Mouse (Mus musculus) right cerebral cortex, postnatal 4 days (tissue): ENCODE measurements around the gene Tbccd1.

ENCODE experiments used
- DNase-seq: peaks from one replicate; pipeline ENCODE4 v3.0.0-alpha.2; 2022

Gene Tbccd1

DNA sequence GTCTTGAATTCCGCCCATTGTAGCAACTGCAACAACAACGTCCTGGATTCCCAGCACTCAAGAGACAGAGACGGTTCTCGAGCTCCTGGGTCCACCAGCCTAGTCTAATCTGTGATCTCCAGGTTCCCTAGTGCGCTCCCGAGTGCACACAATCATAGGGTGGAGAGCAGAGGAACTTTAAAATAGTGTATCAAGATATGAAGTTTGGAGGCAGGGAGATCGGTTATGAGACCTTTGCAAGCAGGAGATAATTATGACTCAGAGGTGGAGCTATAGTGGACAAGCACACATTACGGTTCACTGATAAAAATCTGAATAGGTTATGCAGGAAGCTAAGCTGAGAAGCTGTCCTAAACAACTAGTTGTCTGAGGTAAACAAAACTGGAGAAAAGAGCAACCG is 696 bp downstream of the Tbccd1 start:
- DNase-seq: no peak

DNA sequence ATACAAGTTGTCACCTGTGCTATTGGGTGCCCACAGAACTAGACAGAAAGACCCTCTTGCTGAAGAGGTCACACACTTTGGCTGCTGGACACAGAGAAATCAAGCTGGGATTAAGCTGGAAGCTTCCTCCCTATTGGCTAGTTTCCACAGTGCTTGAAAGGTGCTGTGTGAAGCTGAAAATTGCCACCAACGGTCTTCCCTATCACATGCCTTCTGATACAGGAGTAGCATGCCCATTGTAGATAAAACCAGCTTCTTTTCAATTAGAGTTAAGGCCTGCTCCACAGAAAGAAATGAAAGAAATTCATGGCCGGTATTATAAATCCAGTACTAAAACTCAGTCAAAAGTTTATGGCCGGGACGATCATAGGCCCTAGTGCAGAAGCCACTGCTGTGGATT is 4.8 kb downstream of the Tbccd1 start:
- no peak for DNase-seq

DNA sequence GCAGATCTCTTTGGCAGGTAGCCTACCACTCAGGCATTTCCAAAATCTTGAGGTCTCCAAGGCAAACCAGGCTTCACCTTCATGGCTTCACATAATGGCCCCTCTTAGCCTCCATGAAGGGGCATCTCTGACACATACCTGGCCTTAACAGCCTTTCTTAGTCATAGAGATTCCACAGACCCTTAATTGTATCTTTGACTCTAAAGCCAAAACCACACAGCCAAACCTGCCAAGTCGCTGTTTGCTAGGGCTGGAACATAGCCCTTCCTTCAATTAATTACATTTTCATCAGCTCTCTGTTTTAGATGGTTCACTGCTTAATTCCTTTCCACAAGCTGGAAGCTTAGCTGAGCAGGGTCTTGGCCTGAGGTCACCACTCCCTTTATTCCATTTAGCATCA is 9.1 kb downstream of the Tbccd1 start:
- DNase-seq: no peak

DNA sequence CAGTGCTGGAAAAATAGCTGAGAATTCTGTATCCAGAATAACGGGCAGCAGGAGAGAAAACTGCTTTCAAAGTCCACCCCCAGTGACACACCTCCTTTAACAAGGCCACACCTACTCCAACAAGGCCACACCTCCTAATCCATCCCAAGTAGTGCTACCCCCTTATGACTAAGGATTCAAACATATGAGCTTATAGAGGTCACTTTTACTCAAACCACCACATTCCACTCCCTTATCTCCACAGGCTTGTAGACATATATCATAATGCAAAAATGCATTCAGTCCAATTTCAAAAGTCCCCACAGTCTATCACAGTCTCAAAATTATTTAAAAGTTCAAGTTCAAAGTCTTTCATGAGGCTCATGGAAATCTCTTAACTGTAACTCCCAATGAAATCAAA is 9.8 kb downstream of the Tbccd1 start:
- no peak for DNase-seq

DNA sequence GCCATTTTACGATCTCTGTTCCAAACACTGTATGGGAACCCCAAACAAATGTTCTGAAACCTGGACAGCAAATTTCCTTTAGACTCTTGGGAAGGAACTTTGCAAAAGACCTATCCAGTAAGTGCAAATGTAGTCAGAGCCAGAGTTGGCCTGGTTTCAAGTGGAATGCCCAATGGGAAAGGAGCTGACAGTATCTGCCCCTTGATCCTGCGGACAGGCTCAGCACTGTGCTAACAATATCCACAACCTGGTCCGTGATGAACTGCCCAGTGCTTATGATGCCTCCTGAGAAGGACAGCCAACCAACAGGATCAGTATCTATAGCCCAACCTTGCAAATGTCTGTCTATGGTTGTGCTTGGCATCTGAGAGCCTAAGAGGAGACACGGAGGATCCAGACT is 12.0 kb downstream of the Tbccd1 start:
- DNase-seq: no peak

DNA sequence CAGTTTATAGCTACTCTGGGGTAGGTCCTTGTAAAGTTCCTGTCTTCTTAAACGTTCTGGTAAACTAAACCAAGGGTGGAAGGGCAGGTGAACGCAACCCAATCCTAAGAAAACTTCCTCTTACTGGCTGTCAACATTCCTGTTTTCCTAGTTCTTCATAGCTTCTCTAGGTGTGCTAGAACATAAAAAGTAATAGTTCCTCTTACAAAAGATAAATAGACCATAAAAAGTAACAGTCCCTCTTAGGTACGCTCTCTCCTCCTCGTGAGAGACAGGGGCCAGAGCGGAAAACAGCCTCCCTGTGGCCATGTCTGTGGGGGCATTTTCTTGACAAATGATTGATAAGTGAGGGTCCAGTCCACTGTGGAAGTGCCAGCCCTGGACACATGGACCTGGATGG is 12.6 kb downstream of the Tbccd1 start:
- no peak for DNase-seq

DNA sequence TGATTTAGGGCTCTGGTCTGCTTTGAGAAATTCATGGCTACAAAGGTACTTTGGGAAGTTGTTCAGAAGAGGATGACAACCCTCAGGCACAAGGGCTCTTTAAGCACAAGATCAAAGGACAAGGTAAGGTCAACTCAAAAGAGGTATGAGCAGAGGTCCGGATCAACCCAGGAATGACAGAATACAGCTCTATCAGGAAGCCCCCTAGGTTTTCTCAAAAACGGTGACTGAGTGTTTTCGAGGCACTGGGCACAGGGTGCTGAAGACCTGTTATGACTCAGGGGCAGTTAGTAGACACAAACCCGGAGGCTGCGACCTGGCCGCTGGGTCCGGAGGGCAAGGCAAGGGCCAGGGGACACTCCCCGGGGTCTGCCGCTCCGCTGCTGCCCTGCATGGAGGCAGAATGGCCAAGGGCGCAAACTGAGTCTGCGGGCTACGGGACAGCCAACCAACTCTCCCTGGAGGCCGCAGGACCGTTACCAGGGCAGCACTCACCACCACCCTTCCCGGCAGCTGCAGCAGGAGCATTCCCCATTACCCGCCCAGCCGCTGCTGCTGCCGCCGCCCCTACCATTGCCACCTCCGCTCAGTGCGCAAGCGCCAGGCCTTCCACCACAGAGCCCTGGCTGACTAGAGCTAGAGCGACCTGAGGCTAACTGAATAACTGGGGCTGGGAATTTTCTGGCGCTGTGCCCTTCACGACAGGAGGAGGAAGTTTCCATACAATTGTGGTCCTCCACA is 13.2 kb downstream of the Tbccd1 start:
- peak; percentile 83 for DNase-seq

DNA sequence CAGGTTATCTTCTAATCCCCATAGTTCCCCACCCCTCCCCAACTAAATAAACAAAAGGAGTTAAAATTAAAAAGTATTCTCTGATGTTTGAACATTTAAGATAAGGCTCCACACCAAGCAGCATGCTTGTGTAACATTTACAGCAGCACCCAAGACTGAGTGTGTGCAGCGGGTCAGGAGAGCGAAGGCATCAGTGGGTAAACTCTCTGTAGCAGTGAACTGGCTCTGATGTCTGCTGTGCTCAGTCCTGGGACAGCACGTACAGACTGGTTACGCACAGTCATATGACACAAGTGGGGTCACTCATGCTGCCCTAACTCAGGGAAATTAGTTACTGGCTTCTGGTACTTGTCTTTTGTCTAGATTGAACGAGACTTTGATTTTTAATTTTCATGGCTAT is 14.6 kb downstream of the Tbccd1 start:
- no peak for DNase-seq

DNA sequence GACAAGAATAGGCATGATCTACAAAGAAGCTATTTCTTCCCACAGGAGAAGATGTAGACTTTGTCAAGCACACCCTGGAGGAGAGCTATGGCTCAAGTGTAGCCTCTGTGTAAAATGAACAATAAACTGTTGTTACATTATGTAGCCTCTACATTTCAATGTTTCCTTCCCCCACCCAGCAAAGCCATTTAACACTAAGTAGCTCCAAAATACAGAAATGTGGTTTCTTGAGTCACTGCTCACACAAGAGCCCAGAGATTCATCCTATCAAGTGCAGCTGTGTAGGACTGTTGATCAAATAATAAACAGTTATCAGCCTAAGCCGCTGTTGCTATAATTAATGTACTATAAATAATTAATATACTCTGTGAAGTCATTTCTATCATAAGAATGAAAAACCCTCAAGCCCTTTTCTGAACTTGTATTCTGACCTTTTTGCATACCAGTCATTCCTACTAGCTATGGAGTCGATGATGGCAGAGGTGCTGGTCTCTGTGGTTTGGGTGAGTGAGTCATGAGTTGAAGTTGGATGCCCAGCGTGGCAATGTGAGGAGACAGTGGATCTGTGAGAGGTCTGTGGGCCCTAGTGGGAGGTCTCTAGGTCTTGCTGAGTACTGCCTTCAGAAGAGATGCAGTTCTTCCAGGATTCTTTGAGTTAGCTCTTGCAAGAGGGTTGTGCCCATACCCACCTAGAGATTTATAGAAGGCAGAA is 18.2 kb downstream of the Tbccd1 start:
- DNase-seq: no peak

DNA sequence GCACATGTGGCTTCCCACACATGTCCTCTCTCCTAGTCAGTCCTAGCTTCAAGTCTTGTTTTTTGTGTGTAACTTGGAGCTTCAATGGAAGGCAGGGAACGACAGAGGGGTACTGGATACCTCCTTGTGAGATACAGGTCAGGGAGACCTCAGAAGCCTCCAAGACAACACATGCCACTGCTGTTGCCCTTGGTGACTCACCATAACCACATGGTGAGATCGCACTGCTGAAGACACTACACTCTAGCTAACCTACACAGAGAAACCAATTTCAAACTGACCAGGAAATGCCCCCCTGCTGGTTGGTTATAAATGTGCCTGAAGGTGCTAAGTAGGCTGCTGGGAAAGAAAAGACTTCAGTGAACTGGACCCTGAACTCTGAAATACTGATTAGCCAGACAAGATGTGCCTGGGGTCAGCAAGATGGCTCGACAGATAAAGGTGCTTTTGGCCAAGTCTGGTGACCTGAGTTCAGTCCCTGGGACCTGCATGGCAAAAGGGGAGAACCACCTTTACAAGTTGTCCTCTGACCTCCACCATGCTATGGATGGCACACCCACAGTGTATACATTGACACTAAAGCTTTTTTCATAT is 24.4 kb downstream of the Tbccd1 start:
- no peak for DNase-seq

DNA sequence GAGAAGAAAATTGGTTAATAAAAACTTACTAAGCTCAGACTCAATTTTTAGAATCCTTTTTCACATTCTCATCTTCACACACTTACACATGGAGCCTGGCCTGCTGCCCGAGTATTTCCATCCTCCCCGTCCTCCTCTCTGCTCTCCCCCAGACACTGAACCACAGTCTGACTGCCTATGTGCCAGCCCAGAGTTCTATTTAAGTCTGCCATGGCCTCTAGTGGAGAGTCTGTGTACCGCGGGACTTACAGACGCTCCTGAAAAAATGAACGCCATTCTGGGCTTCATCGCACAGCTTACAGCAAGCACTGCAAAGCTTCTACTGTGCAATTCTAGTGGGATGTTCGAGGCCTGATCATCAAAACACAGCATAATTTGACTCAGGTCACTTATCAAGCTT is 36.7 kb downstream of the Tbccd1 start:
- peak; percentile 47 for DNase-seq

DNA sequence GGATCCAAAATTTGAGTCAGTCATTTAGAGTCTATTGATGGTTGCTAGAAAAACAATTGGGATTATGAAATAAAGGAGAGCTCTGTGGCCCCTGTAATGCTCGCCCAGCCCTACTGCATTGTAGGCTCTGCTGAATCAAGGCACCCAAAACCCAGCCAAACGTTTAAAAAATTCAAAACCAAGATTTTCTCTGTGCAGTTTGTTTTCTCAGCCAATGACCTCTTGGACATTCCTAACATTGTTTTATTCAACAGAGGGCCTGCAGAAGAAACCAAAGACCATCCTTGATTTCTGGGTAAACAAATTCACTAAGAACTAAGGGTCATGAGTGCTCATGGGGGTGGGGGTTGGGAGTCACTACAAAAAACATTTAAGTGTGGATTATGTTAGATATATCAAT is 46.0 kb downstream of the Tbccd1 start, which contains the start of gene Crygs:
Gene Crygs (minus strand): TSS at position 101 of the 400 bp plus-strand sequence.
- no peak for DNase-seq

DNA sequence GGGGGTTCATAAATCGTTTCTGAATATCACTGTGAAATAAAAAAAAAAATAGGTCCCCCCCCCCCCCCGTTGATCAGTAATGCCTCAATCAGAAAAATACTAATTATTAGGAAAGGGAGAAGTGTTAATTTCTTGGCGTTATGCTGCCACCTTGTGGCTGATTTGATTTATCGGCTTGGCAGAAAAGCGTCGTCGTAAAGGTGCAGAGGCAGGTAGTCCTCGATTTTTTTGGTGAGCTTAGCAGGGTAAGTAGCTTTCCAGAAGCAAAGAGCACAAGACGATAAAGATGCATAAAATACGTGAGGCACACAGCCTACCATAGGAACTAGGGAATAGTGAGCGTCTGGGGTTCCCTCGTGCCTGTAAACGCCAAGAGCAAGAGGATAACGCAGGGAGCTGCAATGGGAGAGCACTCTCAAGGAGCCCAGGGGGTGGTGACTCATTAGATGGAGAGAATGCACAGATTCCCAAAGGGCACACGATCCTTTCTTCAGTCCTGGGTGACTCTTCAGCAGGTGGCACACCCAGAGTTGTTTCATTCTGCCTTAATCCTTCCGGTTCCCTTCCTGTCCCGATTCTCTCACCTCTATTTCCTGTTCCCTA is 49.9 kb downstream of the Tbccd1 start:
- peak; percentile 64 for DNase-seq

DNA sequence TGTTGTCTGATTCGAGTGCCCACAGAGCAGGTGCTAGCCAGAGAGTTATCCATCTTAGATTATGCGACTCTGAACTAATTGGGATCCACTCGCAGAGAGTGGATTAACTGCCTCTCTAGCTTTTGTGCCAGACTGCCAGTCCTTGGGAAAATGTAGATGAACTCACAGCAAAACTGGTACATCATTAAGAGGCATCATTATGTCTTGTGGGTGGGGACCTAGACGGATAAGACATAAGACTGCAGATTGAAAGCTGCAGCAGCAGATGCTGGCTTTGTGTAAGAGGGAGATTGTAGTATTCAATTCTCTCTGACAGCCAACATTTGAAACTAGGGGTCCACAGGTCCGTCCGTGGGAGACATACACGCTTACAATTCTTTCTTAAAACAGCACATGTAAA is 54.7 kb downstream of the Tbccd1 start:
- no peak for DNase-seq

DNA sequence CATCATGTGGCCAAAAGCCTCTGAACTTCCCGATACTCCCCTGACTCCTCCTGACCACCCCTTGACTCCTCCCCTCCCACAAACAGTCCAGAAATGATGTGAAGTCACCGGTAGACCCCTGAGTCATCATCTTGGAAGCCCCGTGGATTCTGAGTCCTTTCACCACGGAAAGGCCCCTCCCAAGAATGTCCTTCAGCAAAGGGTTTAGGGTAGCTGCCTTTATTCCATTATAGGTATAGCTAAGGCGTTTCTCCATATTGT is 56.7 kb downstream of the Tbccd1 start:
- DNase-seq: no peak

DNA sequence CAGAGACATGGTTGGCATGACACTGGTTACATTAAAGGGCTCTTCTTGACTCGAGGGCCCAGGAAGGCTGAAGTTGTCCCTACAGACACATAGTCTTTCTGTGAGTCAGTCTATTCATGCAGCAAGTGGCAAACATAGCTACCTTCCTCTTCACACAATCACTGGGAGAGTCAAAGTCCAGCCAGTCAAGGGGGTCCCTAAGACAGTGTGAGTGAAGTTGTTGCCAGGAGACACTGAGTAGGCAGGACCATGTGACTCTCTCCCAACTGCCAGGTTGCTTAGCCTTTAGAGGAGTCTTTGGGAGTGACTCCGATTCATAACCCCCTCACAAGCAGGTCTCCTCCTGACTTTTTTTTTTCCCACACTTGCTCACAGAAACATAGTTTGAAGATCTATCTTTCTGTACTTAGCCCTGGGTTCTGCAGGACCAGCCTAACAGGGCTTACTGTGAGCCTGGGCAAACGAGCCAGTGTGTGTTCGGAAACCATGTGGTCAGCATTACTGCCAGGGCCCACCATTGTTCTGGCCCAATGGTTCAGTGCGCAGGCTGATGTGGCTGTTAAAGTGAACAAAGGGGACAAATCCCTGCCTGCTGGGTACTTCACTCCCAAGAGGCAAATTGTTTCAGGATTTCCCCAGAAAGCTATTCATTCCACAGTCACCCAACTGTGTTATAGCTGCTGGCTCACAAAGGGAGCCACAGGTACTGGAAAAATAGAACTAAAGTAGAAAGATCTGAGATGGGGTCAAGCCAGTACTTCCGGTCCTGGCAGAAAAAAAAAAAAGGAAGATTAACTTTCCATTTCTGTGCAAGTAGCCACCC is 57.2 kb downstream of the Tbccd1 start:
- DNase-seq: no peak

DNA sequence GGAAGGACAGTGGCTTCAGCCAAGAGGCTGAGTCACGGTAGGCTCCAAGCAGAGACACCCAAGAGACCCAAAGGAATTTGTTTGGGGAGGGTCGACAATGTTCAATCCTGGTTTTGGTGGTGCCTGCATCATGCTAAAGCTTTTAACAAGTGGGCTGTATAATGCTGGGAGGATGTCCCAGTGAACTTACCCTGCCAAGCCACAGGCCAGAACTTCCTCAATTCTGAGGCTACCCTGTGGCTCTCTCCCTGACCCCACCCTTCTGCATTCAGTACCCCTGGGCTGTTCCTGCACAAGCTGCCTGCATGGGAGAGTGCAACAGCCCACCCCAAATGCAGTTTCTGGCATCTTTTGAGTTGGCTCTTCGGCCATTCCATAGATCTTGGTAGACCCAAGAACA is 58.9 kb downstream of the Tbccd1 start:
- DNase-seq: no peak

DNA sequence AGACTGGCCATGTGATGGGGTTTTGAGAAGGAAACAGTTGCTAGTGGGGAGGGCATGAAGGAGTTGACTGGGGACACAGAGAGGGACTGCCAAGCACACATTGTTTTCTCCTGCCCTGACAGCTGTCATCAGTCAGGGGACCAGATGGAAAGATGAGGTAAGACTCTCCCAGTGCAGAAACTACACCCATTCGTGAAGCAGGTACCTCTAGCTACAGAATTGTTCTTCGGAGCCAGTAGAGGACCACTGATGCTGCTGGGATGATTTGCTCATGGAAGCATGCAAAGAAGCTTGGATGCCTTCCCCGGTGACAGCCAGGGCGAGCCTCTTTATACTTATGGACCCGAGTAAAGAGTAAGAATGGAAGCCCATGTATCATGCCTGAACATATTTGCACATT is 59.9 kb downstream of the Tbccd1 start:
- no peak for DNase-seq

DNA sequence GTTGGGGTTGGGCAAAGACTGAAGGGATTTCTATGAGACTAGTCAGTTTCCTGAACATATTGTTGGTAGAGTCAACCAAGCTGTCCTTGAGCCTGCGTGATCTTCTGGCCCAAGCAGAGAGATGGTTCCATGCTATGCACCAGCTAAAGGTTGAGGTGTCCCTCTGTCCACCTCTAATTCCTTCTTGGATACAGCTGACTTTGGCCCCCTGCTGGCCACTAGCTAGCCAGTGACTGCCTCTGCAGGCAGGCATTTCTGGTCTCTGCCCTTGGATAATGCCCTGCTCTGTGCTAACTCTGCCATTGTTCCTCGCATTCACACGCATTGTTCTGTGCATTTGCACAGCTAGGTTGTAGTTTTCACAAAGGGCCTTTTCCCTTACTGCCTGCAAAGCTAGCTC is 62.0 kb downstream of the Tbccd1 start:
- no peak for DNase-seq

DNA sequence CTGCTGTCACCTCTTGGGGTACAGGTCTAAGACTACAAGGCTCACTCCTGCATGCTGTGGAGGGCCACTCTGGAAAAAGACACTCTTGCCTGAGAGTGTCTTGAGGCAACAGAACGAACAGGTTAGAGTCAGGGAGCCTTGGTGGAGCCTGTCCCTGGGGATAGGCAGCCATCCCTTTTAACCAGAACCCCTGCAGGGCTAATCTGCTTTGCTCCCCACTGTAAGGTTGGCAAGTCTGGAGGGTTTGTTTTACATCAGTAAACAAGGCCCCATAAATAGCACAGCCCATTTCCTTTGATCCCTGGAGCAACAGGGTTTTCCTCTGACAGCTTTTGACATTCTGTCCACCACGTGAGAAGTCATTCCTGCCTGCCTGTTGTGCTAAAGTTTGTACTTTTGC is 66.2 kb downstream of the Tbccd1 start:
- no peak for DNase-seq

DNA sequence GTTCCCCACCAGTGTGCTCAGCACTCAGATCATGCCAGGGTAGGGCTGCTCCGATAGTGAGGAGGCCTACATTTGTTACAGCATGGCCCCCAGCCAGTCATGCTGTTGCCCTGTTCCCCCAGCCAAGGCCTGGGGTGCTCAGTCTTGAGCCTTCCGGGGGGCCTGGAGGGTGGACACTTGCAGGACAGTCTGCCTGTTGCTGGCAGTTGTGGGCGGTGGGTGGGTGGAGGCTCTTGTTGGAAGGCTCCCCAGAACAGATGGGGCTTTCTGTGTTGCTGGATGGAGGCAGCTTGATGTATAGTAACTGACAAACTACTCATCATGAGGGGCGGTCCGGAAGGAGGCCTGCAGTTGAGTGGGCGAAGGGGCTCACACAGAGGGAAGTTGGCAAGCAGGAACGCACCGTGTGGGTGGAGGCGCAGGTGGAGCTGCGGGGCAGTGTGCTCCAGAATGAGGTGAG is 67.5 kb downstream of the Tbccd1 start:
- DNase-seq: peak; percentile 36

DNA sequence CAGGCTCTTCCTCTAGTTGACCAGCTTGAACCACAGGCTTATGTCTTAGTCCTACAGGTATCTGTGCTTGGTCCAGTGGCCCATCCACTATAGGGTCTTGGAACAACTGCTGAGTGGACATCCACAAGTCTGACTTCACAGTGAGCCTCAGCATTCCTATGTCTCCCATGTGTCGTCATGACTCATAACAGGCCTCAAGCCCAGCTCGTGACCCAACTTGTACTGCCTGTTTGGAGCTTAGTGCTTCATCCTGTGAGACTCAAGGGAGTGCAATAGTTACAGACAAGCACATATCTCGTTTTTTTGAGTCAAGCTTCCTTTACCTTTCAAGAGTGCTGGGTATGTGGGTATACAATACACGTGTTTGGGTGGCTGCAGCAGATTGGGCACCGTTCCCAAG is 74.8 kb downstream of the Tbccd1 start:
- DNase-seq: no peak

DNA sequence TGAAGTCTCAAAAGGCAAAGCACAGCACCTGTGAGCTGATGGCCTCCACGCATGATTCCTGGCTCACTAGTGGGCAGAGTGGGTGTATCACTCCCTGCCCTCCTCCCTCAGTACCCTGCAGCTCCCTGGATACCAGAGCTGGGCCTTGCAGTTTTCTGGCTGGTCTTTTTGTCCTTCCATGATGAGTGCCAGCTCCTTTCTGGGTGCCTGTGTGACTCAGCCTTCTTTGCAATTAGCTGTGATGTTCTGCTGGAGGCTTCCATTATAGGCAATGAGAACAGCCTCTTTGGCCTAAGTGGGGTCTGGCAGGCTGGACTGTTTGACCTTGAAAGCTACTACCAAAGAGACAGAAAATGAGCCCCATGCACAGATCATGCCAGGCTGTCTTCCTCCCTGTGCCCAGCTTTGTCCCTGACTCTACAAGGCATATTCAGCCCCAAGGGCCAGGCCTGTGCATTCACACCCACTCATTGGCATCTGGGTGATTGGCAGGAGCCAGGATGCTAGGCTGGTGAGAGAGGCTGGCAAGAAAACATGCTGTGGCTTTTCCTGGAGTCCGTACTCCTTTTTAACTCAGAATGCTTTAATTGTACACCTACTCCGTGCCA is 78.1 kb downstream of the Tbccd1 start:
- no peak for DNase-seq
